Mouse (Mus musculus) 3T3-L1 (cell line): Measurements from ENCODE around the gene Ap3d1.

Experiments
- DNase-seq: peaks from one replicate; pipeline ENCODE4 v3.0.0-alpha.2; 2015; ENCODE audit warnings: low read depth, low spot score

Gene Ap3d1

GRCm38 (mm10) chr10:80666837-80667412 lies 75.1 kb downstream of the Ap3d1 start:
- no peak for DNase-seq

- DNase-seq: no peak
These were observed 75.9 kb downstream of the Ap3d1 start for GRCm38 (mm10) chr10:80665981-80666733.

- DNase-seq: no peak
These were observed 76.6 kb downstream of the Ap3d1 start for GRCm38 (mm10) chr10:80665459-80665858.

- DNase-seq: peak; percentile 72
These were observed 77.1 kb downstream of the Ap3d1 start for GRCm38 (mm10) chr10:80665016-80665380.

GRCm38 (mm10) chr10:80664197-80665015 lies 77.7 kb downstream of the Ap3d1 start:
- peak; percentile 88 for DNase-seq

- no peak for DNase-seq
These were observed 78.4 kb downstream of the Ap3d1 start for GRCm38 (mm10) chr10:80663485-80664196.

GRCm38 (mm10) chr10:80661149-80661548 lies 80.9 kb downstream of the Ap3d1 start:
- DNase-seq: no peak

- DNase-seq: peak; percentile 85
These were observed 82.9 kb downstream of the Ap3d1 start for GRCm38 (mm10) chr10:80659213-80659612.

- DNase-seq: no peak
These were observed 83.2 kb downstream of the Ap3d1 start for GRCm38 (mm10) chr10:80658841-80659202.

GRCm38 (mm10) chr10:80658194-80658840 lies 83.7 kb downstream of the Ap3d1 start:
- DNase-seq: no peak
